Mouse (Mus musculus) MEL (cell line): ENCODE results near the gene Eif4e1b.

Experiments used
- CTCF ChIP-seq, 3 experiments: IDR thresholded peaks in 2 of 3; conservative IDR thresholded peaks in 1 of 3; 2 replicates each; pipeline ENCODE4 v1.5.1; 2011 to 2012; ENCODE audit warnings: low read length in 3 of 3, low read depth in 2 of 3, mild to moderate bottlenecking in 2 of 3, improper control_type of control experiment in 1 of 3, inconsistent platforms in 1 of 3, mixed read lengths in 1 of 3, moderate library complexity in 1 of 3; ENCODE audit not compliant: control insufficient read depth in 1 of 3, insufficient read depth in 1 of 3, poor library complexity in 1 of 3, severe bottlenecking in 1 of 3
- EP300 ChIP-seq, 2 experiments: IDR thresholded peaks; 2 replicates each; pipeline ENCODE4 v1.6.1; 2011; ENCODE audit warnings: improper control_type of control experiment in 2 of 2, low read length in 2 of 2, low read depth in 1 of 2, mild to moderate bottlenecking in 1 of 2
- MAX ChIP-seq: IDR thresholded peaks from 2 replicates; pipeline ENCODE4 v1.6.1; 2011; ENCODE audit warnings: low read length, improper control_type of control experiment
- MEF2A ChIP-seq: IDR thresholded peaks from 2 replicates; pipeline ENCODE4 v1.6.1; 2014; ENCODE audit warnings: low read depth, mild to moderate bottlenecking, inconsistent platforms, low read length, improper control_type of control experiment; ENCODE audit not compliant: poor library complexity, insufficient replicate concordance, severe bottlenecking; ENCODE audit errors: extremely low read depth
- SMC3 ChIP-seq: IDR thresholded peaks from 2 replicates; pipeline ENCODE4 v1.6.1; 2011; ENCODE audit warnings: low read depth, low read length, improper control_type of control experiment
- TBP ChIP-seq: IDR thresholded peaks from 2 replicates; pipeline ENCODE4 v1.8.0; 2011; ENCODE audit warnings: low read depth, low read length, improper control_type of control experiment
- UBTF ChIP-seq: IDR thresholded peaks from 2 replicates; pipeline ENCODE4 v1.6.1; 2012; ENCODE audit warnings: low read depth, mild to moderate bottlenecking, inconsistent platforms, low read length, improper control_type of control experiment, moderate library complexity, borderline replicate concordance; ENCODE audit not compliant: insufficient read depth
- ZC3H11A ChIP-seq: IDR thresholded peaks from 2 replicates; pipeline ENCODE4 v1.6.1; 2012; ENCODE audit warnings: low read depth, mild to moderate bottlenecking, inconsistent platforms, low read length, improper control_type of control experiment
- ZMIZ1 ChIP-seq: IDR thresholded peaks from 2 replicates; pipeline ENCODE4 v1.6.1; 2012; ENCODE audit warnings: low read depth, mild to moderate bottlenecking, inconsistent platforms, low read length, improper control_type of control experiment, moderate library complexity

DNA sequence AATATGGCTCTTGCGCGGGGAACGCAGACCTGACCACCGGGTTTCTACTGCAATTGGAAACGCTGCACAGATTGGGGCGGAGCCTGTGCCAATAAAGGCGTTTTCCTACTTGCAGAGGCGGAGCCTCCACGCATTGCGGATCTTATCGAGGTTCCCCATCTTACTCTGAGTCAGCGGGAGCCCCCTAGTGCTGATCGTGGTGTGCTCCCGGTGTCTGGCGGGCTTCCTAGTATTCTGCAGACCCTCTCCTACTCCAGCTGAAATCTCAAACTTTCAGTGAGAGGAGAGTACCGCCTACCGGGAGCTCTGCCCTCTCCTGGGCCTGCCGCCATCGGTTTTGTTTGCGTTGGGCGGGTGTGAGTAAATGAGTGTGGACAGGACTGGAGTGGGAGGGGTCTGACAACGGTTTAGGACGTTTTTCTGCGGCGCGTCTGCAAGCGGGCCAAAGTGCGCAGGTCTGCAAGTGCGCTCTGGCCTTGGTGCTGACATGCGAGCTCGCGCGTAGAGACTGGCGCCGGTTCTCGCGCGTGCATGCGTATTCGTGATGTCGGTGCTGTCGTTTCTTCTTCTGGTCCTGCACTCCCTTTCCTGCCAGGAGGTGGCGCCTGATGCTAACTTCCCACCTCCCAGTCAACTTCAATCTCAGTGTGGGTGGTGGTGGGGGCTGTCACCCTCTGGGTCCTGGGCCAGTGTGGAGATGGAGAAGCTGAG, 25.6 kb upstream of the Eif4e1b start:
- TF ChIP-seq MAX, result no peak
- no peak for TF ChIP-seq UBTF
- TF ChIP-seq ZMIZ1, result no peak
- TF ChIP-seq MEF2A, result no peak
- peak in 2 of 3 experiments; percentile 3 to 14; a peak in 1 of 6 replicates for TF ChIP-seq CTCF (IDR thresholded peaks at IDR 0.05 in 2 of 3, conservative IDR thresholded peaks at IDR 0.05 in 1 of 3; ENCODE audit: control insufficient read depth in 1 of 3, insufficient read depth in 1 of 3, low read depth in 2 of 3, low read length in 3 of 3, poor library complexity in 1 of 3, severe bottlenecking in 1 of 3)
- TF ChIP-seq ZC3H11A, result no peak
- no peak for TF ChIP-seq SMC3
- no peak for TF ChIP-seq EP300 (IDR thresholded peaks at IDR 0.05; ENCODE audit: low read depth in 1 of 2, low read length in 2 of 2)
- TF ChIP-seq TBP, result no peak
